Mouse (Mus musculus): Measurements from ENCODE around the gene Gm4871.

DNA sequence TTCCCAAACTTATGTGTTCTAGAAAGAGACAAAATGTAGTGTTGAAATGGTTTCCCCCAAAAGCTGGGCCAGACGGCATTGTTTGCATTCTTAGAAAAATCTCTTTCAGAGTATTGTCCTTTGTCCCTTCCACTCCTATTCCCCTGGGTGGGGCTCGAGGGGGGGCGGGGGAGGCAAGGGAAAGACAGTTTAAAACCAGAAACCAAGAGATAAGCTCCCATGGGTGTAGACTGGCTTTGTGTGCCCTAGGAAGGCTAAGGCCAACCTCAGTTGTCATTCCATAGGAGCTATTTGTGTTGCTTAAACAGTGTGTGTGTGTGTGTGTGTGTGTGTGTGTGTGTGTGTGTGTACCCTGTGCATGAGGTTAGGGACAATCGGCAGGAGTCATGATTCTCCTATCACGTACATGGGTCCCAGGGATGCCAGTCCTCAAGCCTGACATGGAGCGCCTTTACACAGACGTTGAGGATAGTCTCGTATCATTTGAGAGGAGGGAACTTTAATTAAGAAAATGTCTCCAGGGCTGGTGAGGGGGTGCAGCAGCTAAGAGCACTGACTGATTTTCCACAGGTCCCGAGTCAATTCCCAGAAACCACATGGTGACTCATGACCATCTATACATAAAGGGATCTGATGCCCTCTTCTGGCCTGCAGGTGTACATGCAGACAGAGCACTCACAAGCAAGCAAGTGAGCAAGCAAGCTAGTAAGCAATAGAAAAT lies 44.1 kb downstream of the Gm4871 start:
- TF ChIP-seq EP300 (IDR thresholded peaks at IDR 0.05; ENCODE audit: low read depth) = no peak
- peak; percentile 76 for TF ChIP-seq CTCF (IDR thresholded peaks at IDR 0.05; ENCODE audit: low read depth)
